Mouse (Mus musculus) brain, adult 2 months (tissue): Measurements from ENCODE around the gene Camk2n1.
"Not testable (repeated sequence)": the region's sequence is repeated elsewhere in the genome, so short reads cannot be mapped to it uniquely, and the experiment has no call there.

Experiments used
- DNase-seq: peaks from one replicate; pipeline ENCODE4 v3.0.0; 2011; ENCODE audit warnings: low read depth, low spot score

Camk2n1 gene

GRCm38 (mm10) chr4:138453753-138454570, at the start of gene Camk2n1:
Camk2n1 (plus strand) TSS chr4:138454314.
- DNase-seq, result peak; percentile 94

- DNase-seq, result peak; percentile 32
Measured at GRCm38 (mm10) chr4:138404806-138405205, 49.3 kb upstream of the Camk2n1 start.

GRCm38 (mm10) chr4:138407479-138408194, 46.5 kb upstream of the Camk2n1 start:
- no peak for DNase-seq

- DNase-seq, result no peak
Measured at GRCm38 (mm10) chr4:138411011-138411410, 43.1 kb upstream of the Camk2n1 start.

GRCm38 (mm10) chr4:138411504-138412121, 42.5 kb upstream of the Camk2n1 start:
- DNase-seq, result peak; percentile 38

- peak; percentile 94 for DNase-seq
Measured at GRCm38 (mm10) chr4:138414725-138415124, 39.4 kb upstream of the Camk2n1 start.

- peak; percentile 87 for DNase-seq
Measured at GRCm38 (mm10) chr4:138415991-138416390, 38.1 kb upstream of the Camk2n1 start.

- peak; percentile 43 for DNase-seq
Measured at GRCm38 (mm10) chr4:138416414-138416813, 37.7 kb upstream of the Camk2n1 start.

- DNase-seq, result no peak
Measured at GRCm38 (mm10) chr4:138417882-138418281, 36.2 kb upstream of the Camk2n1 start.

- DNase-seq, result peak; percentile 84
Measured at GRCm38 (mm10) chr4:138418340-138418957, 35.7 kb upstream of the Camk2n1 start.

- DNase-seq, result no peak
Measured at GRCm38 (mm10) chr4:138425028-138425427, 29.1 kb upstream of the Camk2n1 start.

GRCm38 (mm10) chr4:138425604-138426003, 28.5 kb upstream of the Camk2n1 start:
- DNase-seq, result not testable (repeated sequence)

GRCm38 (mm10) chr4:138426778-138427705, 27.1 kb upstream of the Camk2n1 start:
- peak; percentile 92 for DNase-seq

- DNase-seq, result peak; percentile 58
Measured at GRCm38 (mm10) chr4:138429778-138430177, 24.3 kb upstream of the Camk2n1 start.

GRCm38 (mm10) chr4:138431340-138431739, 22.8 kb upstream of the Camk2n1 start:
- no peak for DNase-seq

- DNase-seq, result peak; percentile 98
Measured at GRCm38 (mm10) chr4:138434347-138435316, 19.5 kb upstream of the Camk2n1 start, which contains the start of gene Mul1. Mul1 (plus strand) TSS chr4:138434671.

- DNase-seq, result no peak
Measured at GRCm38 (mm10) chr4:138440062-138440461, 14.1 kb upstream of the Camk2n1 start.

- DNase-seq, result no peak
Measured at GRCm38 (mm10) chr4:138444941-138445340, 9.2 kb upstream of the Camk2n1 start.

- peak; percentile 79 for DNase-seq
Measured at GRCm38 (mm10) chr4:138446981-138447380, 7.1 kb upstream of the Camk2n1 start.
